Mouse (Mus musculus) heart, adult 10 weeks (tissue): ENCODE measurements around the gene Olfr205. TPM values are rescaled to one million over a fixed set of nuclear protein-coding genes. Genes with fewer than 3 reads are reported as not detected.

ENCODE experiments used
- polyA plus RNA-seq: library from polyadenylated mRNA; stranded (reverse); fragments of 350-450 nt; fragmentation: Illumina TruSeq; extraction: RNeasy Lipid Tissue Mini Kit (QIAGEN cat#74804); gene quantifications from one replicate; pipeline ENCODE4 v1.2.3, GENCODE M21; 2014; ENCODE audit warnings: low read depth, low replicate concordance

The Olfr205 gene
- not detected for polyA plus RNA-seq

GRCm38 (mm10) chr16:59331038-59331437, at the start of gene Olfr205:
Gene Olfr205, minus strand, starts transcription at chr16:59331138.

GRCm38 (mm10) chr16:59363893-59364292, 33.0 kb upstream of the Olfr205 start, which contains the start of gene Olfr209:
Gene Olfr209, minus strand, starts transcription at chr16:59363993.

GRCm38 (mm10) chr16:59349146-59349545, 18.2 kb upstream of the Olfr205 start, which contains the start of gene Olfr206:
Gene Olfr206, minus strand, starts transcription at chr16:59349246.

GRCm38 (mm10) chr16:59318148-59318547, 12.8 kb downstream of the Olfr205 start, which contains the start of gene Olfr204:
Gene Olfr204, minus strand, starts transcription at chr16:59318248.

GRCm38 (mm10) chr16:59298581-59298980, 32.4 kb downstream of the Olfr205 start, which contains the start of gene Olfr203:
Gene Olfr203, plus strand, starts transcription at chr16:59298881.

GRCm38 (mm10) chr16:59286693-59287092, 44.2 kb downstream of the Olfr205 start, which contains the start of gene Olfr202:
Gene Olfr202, minus strand, starts transcription at chr16:59286793.

Other genes starting within 250 kb of the Olfr205 start
- gene Olfr191, start 241.3 kb downstream of the Olfr205 start, polyA plus RNA-seq: not detected
- gene Olfr193, start 219.3 kb downstream of the Olfr205 start, polyA plus RNA-seq: not detected
- gene Olfr194, start 210.1 kb downstream of the Olfr205 start, polyA plus RNA-seq: not detected
- not detected for gene Olfr195, start 184.1 kb downstream of the Olfr205 start, polyA plus RNA-seq
- not detected for gene Olfr196, start 160.7 kb downstream of the Olfr205 start, polyA plus RNA-seq
- gene Olfr198, start 127.6 kb downstream of the Olfr205 start, polyA plus RNA-seq: not detected
- gene Olfr199, start 111.4 kb downstream of the Olfr205 start, polyA plus RNA-seq: not detected
- not detected for gene Olfr201, start 58.5 kb downstream of the Olfr205 start, polyA plus RNA-seq
- not detected for gene Olfr202, start 44.3 kb downstream of the Olfr205 start, polyA plus RNA-seq
- not detected for gene Olfr203, start 32.3 kb downstream of the Olfr205 start, polyA plus RNA-seq
- gene Olfr204, start 12.9 kb downstream of the Olfr205 start, polyA plus RNA-seq: not detected
- not detected for gene Olfr206, start 18.1 kb upstream of the Olfr205 start, polyA plus RNA-seq
- gene Olfr209, start 32.9 kb upstream of the Olfr205 start, polyA plus RNA-seq: not detected
- not detected for gene Gabrr3, start 76.2 kb upstream of the Olfr205 start, polyA plus RNA-seq
- 25.6 TPM for gene Riox2, start 140.6 kb upstream of the Olfr205 start, polyA plus RNA-seq